Mouse (Mus musculus): ENCODE measurements around the gene Odf2. TPM values are rescaled to one million over a fixed set of nuclear protein-coding genes. Genes with fewer than 3 reads are reported as not detected.
"Not testable (repeated sequence)": the region's sequence is repeated elsewhere in the genome, so short reads cannot be mapped to it uniquely, and the experiment has no call there.

Gene Odf2
- total RNA-seq, 1 experiment from 2014 or later = 92.5 TPM

GRCm38 (mm10) chr2:29858748-29859473 lies 30.1 kb upstream of the Odf2 start:
- ATAC-seq (replicated peaks in 1 of 2; ENCODE audit: insufficient read depth in 1 of 2, low FRiP score in 2 of 2, low TSS enrichment in 1 of 2, low read depth in 1 of 2, poor library complexity in 2 of 2, severe bottlenecking in 2 of 2) = peak; percentile 20 to 74; a peak in 3 of 4 replicates

GRCm38 (mm10) chr2:29865125-29865524 lies 23.9 kb upstream of the Odf2 start:
- no peak for ATAC-seq (replicated peaks in 1 of 2; ENCODE audit: insufficient read depth in 1 of 2, low FRiP score in 2 of 2, low TSS enrichment in 1 of 2, low read depth in 1 of 2, poor library complexity in 2 of 2, severe bottlenecking in 2 of 2)

GRCm38 (mm10) chr2:29868949-29869645 lies 19.9 kb upstream of the Odf2 start, which contains the start of gene Cercam:
Gene Cercam, plus strand, starts transcription at chr2:29869164.
- peak; percentile 68 to 92 for ATAC-seq (replicated peaks in 1 of 2; ENCODE audit: insufficient read depth in 1 of 2, low FRiP score in 2 of 2, low TSS enrichment in 1 of 2, low read depth in 1 of 2, poor library complexity in 2 of 2, severe bottlenecking in 2 of 2)

GRCm38 (mm10) chr2:29869646-29870451 lies 19.2 kb upstream of the Odf2 start:
- peak; percentile 68 to 71 for ATAC-seq (replicated peaks in 1 of 2; ENCODE audit: insufficient read depth in 1 of 2, low FRiP score in 2 of 2, low TSS enrichment in 1 of 2, low read depth in 1 of 2, poor library complexity in 2 of 2, severe bottlenecking in 2 of 2)

- ATAC-seq (replicated peaks in 1 of 2; ENCODE audit: insufficient read depth in 1 of 2, low FRiP score in 2 of 2, low TSS enrichment in 1 of 2, low read depth in 1 of 2, poor library complexity in 2 of 2, severe bottlenecking in 2 of 2) = no peak
These were observed 16.3 kb upstream of the Odf2 start for GRCm38 (mm10) chr2:29872581-29873295.

GRCm38 (mm10) chr2:29873801-29874200 lies 15.2 kb upstream of the Odf2 start:
- ATAC-seq (replicated peaks in 1 of 2; ENCODE audit: insufficient read depth in 1 of 2, low FRiP score in 2 of 2, low TSS enrichment in 1 of 2, low read depth in 1 of 2, poor library complexity in 2 of 2, severe bottlenecking in 2 of 2) = no peak

GRCm38 (mm10) chr2:29878061-29878460 lies 11.0 kb upstream of the Odf2 start:
- ATAC-seq (replicated peaks in 1 of 2; ENCODE audit: insufficient read depth in 1 of 2, low FRiP score in 2 of 2, low TSS enrichment in 1 of 2, low read depth in 1 of 2, poor library complexity in 2 of 2, severe bottlenecking in 2 of 2) = no peak

GRCm38 (mm10) chr2:29879191-29879590 lies 9.8 kb upstream of the Odf2 start:
- no peak for ATAC-seq (replicated peaks in 1 of 2; ENCODE audit: insufficient read depth in 1 of 2, low FRiP score in 2 of 2, low TSS enrichment in 1 of 2, low read depth in 1 of 2, poor library complexity in 2 of 2, severe bottlenecking in 2 of 2)

- ATAC-seq (replicated peaks in 1 of 2; ENCODE audit: insufficient read depth in 1 of 2, low FRiP score in 2 of 2, low TSS enrichment in 1 of 2, low read depth in 1 of 2, poor library complexity in 2 of 2, severe bottlenecking in 2 of 2) = no peak
These were observed 8.8 kb upstream of the Odf2 start for GRCm38 (mm10) chr2:29879964-29880830.

- ATAC-seq (replicated peaks in 1 of 2; ENCODE audit: insufficient read depth in 1 of 2, low FRiP score in 2 of 2, low TSS enrichment in 1 of 2, low read depth in 1 of 2, poor library complexity in 2 of 2, severe bottlenecking in 2 of 2) = not testable (repeated sequence)
These were observed 2.2 kb upstream of the Odf2 start for GRCm38 (mm10) chr2:29886659-29887292.

- ATAC-seq (replicated peaks in 1 of 2; ENCODE audit: insufficient read depth in 1 of 2, low FRiP score in 2 of 2, low TSS enrichment in 1 of 2, low read depth in 1 of 2, poor library complexity in 2 of 2, severe bottlenecking in 2 of 2) = peak; percentile 55 to 60
These were observed 1.2 kb downstream of the Odf2 start for GRCm38 (mm10) chr2:29889991-29890833.

GRCm38 (mm10) chr2:29891773-29892172 lies 2.8 kb downstream of the Odf2 start:
- ATAC-seq (replicated peaks in 1 of 2; ENCODE audit: insufficient read depth in 1 of 2, low FRiP score in 2 of 2, low TSS enrichment in 1 of 2, low read depth in 1 of 2, poor library complexity in 2 of 2, severe bottlenecking in 2 of 2) = no peak

GRCm38 (mm10) chr2:29896071-29896470 lies 7.0 kb downstream of the Odf2 start:
- no peak for ATAC-seq (replicated peaks in 1 of 2; ENCODE audit: insufficient read depth in 1 of 2, low FRiP score in 2 of 2, low TSS enrichment in 1 of 2, low read depth in 1 of 2, poor library complexity in 2 of 2, severe bottlenecking in 2 of 2)

- no peak for ATAC-seq (replicated peaks in 1 of 2; ENCODE audit: insufficient read depth in 1 of 2, low FRiP score in 2 of 2, low TSS enrichment in 1 of 2, low read depth in 1 of 2, poor library complexity in 2 of 2, severe bottlenecking in 2 of 2)
These were observed 8.3 kb downstream of the Odf2 start for GRCm38 (mm10) chr2:29897366-29897765.

- ATAC-seq (replicated peaks in 1 of 2; ENCODE audit: insufficient read depth in 1 of 2, low FRiP score in 2 of 2, low TSS enrichment in 1 of 2, low read depth in 1 of 2, poor library complexity in 2 of 2, severe bottlenecking in 2 of 2) = no peak
These were observed 9.1 kb downstream of the Odf2 start for GRCm38 (mm10) chr2:29898081-29898480.
